Mouse (Mus musculus) limb, embryonic 15.5 days (tissue): ENCODE measurements around the gene Nemp1. TPM values are rescaled to one million over a fixed set of nuclear protein-coding genes. Genes with fewer than 3 reads are reported as not detected.

Experiments
- ATAC-seq: fragments of 200-750 bp; cut with Nextera tagmentation; 2 replicates; pipeline ENCODE4 v1.8.0; 2017; ENCODE audit warnings: low read depth, moderate TSS enrichment; ENCODE audit not compliant: insufficient number of reproducible peaks, low FRiP score, low TSS enrichment
- H3K27ac ChIP-seq: fragments of 300-500 bp; sonication (generic); 2 replicates; pipeline ENCODE4 v1.5.1; 2015; ENCODE audit warnings: moderate library complexity, mild to moderate bottlenecking, inconsistent platforms
- H3K27me3 ChIP-seq: fragments of 300-500 bp; sonication (generic); 2 replicates; pipeline ENCODE4 v1.6.1; 2015; ENCODE audit warnings: inconsistent platforms
- H3K36me3 ChIP-seq: fragments of 300-500 bp; sonication (generic); 2 replicates; pipeline ENCODE4 v1.6.1; 2015; ENCODE audit warnings: inconsistent platforms
- H3K4me1 ChIP-seq: fragments of 300-500 bp; sonication (generic); 2 replicates; pipeline ENCODE4 v1.6.1; 2015; ENCODE audit warnings: inconsistent platforms
- H3K4me2 ChIP-seq: fragments of 300-500 bp; sonication (generic); 2 replicates; pipeline ENCODE4 v1.6.1; 2015; ENCODE audit warnings: mild to moderate bottlenecking, inconsistent platforms
- H3K4me3 ChIP-seq: fragments of 300-500 bp; sonication (generic); 2 replicates; pipeline ENCODE4 v1.5.1; 2015; ENCODE audit warnings: mild to moderate bottlenecking, inconsistent platforms
- H3K9ac ChIP-seq: fragments of 300-500 bp; sonication (generic); 2 replicates; pipeline ENCODE4 v1.6.1; 2015; ENCODE audit warnings: inconsistent platforms
- H3K9me3 ChIP-seq: fragments of 300-500 bp; sonication (generic); 2 replicates; pipeline ENCODE4 v1.6.1; 2016; ENCODE audit warnings: inconsistent platforms
- WGBS: fragments of 180-500 bp; shearing (Covaris S2); methylation state at CpG from one replicate; pipeline ENCODE4 v1.1.7; 2015; 5-methylcytosine and 5-hydroxymethylcytosine counted together
- polyA plus RNA-seq: library from polyadenylated mRNA; unstranded; fragments of >200 nt; fragmentation: Nextera tagmentation; extraction: Ambion mirVana; gene quantifications from 2 replicates; pipeline ENCODE4 v1.2.1, GENCODE M21; 2015

Nemp1 gene
- polyA plus RNA-seq: 8.3 and 8.5 TPM in 2 replicates

DNA sequence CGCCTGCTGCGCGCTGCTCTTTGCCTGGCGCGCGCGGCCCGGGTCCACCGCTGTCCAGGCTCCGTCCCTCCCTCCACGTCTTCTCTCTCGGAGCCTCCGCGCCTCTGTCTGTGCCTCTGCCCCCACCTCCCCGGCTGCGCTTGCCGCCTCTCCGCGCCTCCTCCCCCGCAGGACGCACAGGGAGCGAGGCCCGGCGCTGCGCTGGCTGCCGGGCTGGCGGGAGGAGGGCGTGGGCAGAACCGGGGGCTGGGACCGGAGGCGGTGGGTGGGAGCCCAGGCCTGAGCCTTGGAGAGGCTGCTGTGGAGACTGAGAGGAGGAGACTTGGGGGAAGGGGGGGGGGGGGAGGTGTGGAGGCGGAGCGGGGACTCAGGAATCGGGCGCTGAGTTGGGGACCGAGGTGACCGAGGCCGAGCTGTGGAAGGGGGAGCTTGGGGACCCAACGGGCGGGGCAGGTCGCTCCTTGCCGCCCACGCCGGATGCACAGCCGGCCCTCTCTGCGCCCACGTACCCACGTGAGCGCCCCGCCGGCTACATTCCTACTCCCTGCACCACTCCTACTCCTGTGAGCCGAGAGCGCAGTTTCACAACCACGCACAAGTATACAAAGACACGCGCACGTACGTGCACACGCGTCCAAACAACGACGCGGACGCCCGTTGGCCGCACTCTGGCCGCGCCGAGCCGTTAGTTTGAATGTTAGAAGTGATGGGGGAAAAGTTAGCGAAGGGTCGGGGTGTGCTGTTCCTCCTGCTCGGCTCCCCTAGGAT lies at the start of gene Nemp1:
Nemp1 (plus strand) TSS at position 401 of the 768 bp plus-strand sequence.
- H3K4me1 ChIP-seq: peaks cover 71% of the 10 kb centered on the region
- H3K9ac ChIP-seq: peak within 1 kb of the TSS; percentile 79
- H3K27me3 ChIP-seq: no peaks in the 10 kb centered on the region
- H3K4me3 ChIP-seq: peak within 1 kb of the TSS; percentile 74
- ATAC-seq: peak; percentile 73
- H3K27ac ChIP-seq: peak within 1 kb of the TSS; percentile 99
- peaks cover 22% of the 10 kb centered on the region for H3K36me3 ChIP-seq
- no peaks in the 10 kb centered on the region for H3K9me3 ChIP-seq
- WGBS: under 1% methylated on average over 51 of the region's 73 CpGs
- peak within 1 kb of the TSS; percentile 72 for H3K4me2 ChIP-seq

DNA sequence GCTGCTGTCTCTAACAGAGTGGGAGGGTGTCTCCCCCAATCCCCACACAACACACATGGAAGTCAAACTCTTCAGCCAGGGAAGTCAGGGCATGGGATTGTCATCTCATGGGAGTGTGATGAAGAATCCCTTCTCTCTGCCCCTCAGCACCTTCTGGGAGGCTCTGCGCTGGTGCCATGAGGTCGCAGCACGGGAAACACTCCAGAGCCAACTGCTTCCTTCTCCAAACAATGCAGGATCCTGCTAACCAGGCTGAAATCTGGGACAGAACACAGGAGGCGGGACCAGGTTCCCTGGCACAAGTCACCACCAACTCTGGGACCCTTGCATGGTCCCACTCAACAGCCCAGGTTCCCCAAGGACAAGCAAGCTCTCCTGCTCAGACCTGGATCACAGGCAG lies 49.4 kb upstream of the Nemp1 start:
- Histone ChIP-seq H3K4me1 (peaks cover 71% of the 10 kb centered on the region), H3K9ac (no peak overlapping the region), H3K4me3 (peak overlapping the region; percentile 78; the same call in 1 of the 2 replicates), H3K27ac (peak overlapping the region; percentile 92), H3K4me2 (0 out of 2 replicates have a peak overlapping the region, but pooled peaks have one; percentile 86), H3K9me3 (no peaks in the 10 kb centered on the region), H3K36me3 (peaks cover 9% of the 10 kb centered on the region), H3K27me3 (no peaks in the 10 kb centered on the region)
- WGBS: 57% methylated on average over 4 of the region's 4 CpGs
- ATAC-seq: no peak

GRCm38 (mm10) chr10:127618173-127618572 lies 48.5 kb upstream of the Nemp1 start:
- Histone ChIP-seq H3K36me3 (peaks cover under 1% of the 10 kb centered on the region), H3K4me2 (peak overlapping the region; percentile 86), H3K27ac (peak overlapping the region; percentile 93; the same call in 1 of the 2 replicates), H3K9ac (no peak overlapping the region), H3K9me3 (no peaks in the 10 kb centered on the region), H3K4me1 (peaks cover 68% of the 10 kb centered on the region), H3K27me3 (no peaks in the 10 kb centered on the region), H3K4me3 (peak overlapping the region; percentile 78)
- 27% methylated on average over 6 of the region's 6 CpGs for WGBS
- no peak for ATAC-seq

DNA sequence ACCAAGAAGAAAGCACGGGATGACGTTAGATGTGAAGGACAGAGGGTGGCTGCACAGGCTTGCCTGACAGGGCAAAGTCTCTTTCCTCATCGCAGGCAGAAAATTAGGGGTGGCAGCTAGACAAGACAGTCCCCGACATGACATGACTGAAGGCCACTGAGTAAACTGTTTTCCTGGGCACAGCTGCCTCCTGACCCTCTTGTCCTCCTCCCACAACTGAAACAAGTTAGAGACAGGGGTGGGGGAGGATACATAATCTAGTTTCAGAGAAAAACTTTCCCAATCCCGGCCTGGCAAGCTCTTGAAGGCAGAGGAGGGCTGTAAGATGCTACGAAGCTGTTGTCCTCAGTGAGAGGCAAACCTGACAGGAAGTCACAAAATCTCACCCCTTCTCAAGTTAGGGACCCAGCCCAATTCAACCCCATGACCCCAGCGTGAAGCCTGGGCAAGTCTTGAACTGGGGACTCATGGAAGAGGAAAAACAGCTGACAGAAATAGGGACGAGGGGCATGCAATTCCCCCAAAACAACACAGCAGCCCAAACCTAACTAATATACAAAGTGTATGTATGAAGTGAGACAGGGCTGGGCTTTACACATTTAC lies 47.5 kb upstream of the Nemp1 start:
- no peak for ATAC-seq

GRCm38 (mm10) chr10:127619941-127620405 lies 46.7 kb upstream of the Nemp1 start:
- Histone ChIP-seq H3K9me3 (no peaks in the 10 kb centered on the region), H3K27me3 (no peaks in the 10 kb centered on the region), H3K9ac (peak overlapping the region; percentile 80), H3K4me3 (peak overlapping the region; percentile 78), H3K36me3 (no peaks in the 10 kb centered on the region; the same call in 1 of the 2 replicates), H3K4me1 (peaks cover 52% of the 10 kb centered on the region), H3K27ac (peak overlapping the region; percentile 93), H3K4me2 (peak overlapping the region; percentile 86)
- no peak for ATAC-seq
- WGBS: 1% methylated on average over 12 of the region's 12 CpGs

More for the DNA sequence above, 47.5 kb upstream of the Nemp1 start:
- Histone ChIP-seq H3K36me3 (no peaks in the 10 kb centered on the region; the same call in 1 of the 2 replicates), H3K27me3 (no peaks in the 10 kb centered on the region), H3K4me2 (peak overlapping the region; percentile 86), H3K4me1 (peaks cover 59% of the 10 kb centered on the region), H3K27ac (peak overlapping the region; percentile 93), H3K9me3 (no peaks in the 10 kb centered on the region), H3K4me3 (peak overlapping the region; percentile 78), H3K9ac (peak overlapping the region; percentile 80)
- WGBS: 14% methylated on average over 8 of the region's 8 CpGs

GRCm38 (mm10) chr10:127620406-127621190 lies 46.1 kb upstream of the Nemp1 start, which contains the start of gene Lrp1:
Gene Lrp1 (minus strand): TSS chr10:127621148.
- peak within 1 kb of the TSS; percentile 98 for H3K27ac ChIP-seq
- peak within 1 kb of the TSS; percentile 80 for H3K9ac ChIP-seq
- H3K27me3 ChIP-seq: no peaks in the 10 kb centered on the region
- peak within 1 kb of the TSS; percentile 78 for H3K4me3 ChIP-seq
- WGBS: 0% methylated on average over 24 of the region's 32 CpGs
- H3K9me3 ChIP-seq: no peaks in the 10 kb centered on the region
- H3K4me1 ChIP-seq: peaks cover 45% of the 10 kb centered on the region
- peak within 1 kb of the TSS; percentile 86 for H3K4me2 ChIP-seq
- peak; percentile 80 for ATAC-seq
- no peaks in the 10 kb centered on the region; the same call in 1 of the 2 replicates for H3K36me3 ChIP-seq

GRCm38 (mm10) chr10:127621191-127622056 lies 45.3 kb upstream of the Nemp1 start:
- ATAC-seq: peak; percentile 82
- H3K9me3 ChIP-seq: no peaks in the 10 kb centered on the region
- H3K27me3 ChIP-seq: no peaks in the 10 kb centered on the region
- H3K36me3 ChIP-seq: no peaks in the 10 kb centered on the region; the same call in 1 of the 2 replicates
- peak overlapping the region; percentile 98 for H3K27ac ChIP-seq
- H3K4me1 ChIP-seq: peaks cover 37% of the 10 kb centered on the region
- WGBS: under 1% methylated on average over 30 of the region's 39 CpGs
- peak overlapping the region; percentile 67 for H3K9ac ChIP-seq
- H3K4me2 ChIP-seq: peak overlapping the region; percentile 86
- peak overlapping the region; percentile 78 for H3K4me3 ChIP-seq

- peak overlapping the region; percentile 86 for H3K4me2 ChIP-seq
- peaks cover 31% of the 10 kb centered on the region for H3K4me1 ChIP-seq
- peak overlapping the region; percentile 98 for H3K27ac ChIP-seq
- peak overlapping the region; percentile 78 for H3K4me3 ChIP-seq
- H3K36me3 ChIP-seq: no peaks in the 10 kb centered on the region; the same call in 1 of the 2 replicates
- H3K9me3 ChIP-seq: no peaks in the 10 kb centered on the region
- no peaks in the 10 kb centered on the region for H3K27me3 ChIP-seq
- H3K9ac ChIP-seq: no peak overlapping the region; the same call in 1 of the 2 replicates
- no peak for ATAC-seq
- WGBS: under 1% methylated on average over 13 of the region's 13 CpGs
Observed at GRCm38 (mm10) chr10:127622057-127622392, 44.7 kb upstream of the Nemp1 start.

DNA sequence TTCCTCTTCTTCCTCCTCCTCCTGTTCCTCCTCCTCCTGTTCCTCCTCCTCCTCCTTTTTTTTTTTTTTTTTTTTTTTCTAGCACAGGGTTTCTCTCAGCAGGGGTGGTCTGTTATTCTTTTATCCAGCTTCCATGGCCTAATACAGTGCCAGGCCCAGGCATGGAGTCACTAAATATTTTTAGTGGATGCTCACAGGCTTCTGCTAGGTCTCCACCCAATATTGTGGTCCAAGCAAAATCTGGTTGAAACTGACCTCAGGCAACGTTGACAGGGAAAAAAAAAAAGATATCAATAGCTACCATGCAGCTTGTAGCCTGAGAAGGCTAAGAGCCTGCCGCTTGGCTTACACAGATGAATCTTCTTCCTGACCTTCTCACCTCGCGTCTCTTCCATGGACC lies 44.0 kb upstream of the Nemp1 start:
- peak overlapping the region; percentile 98; the same call in 1 of the 2 replicates for H3K27ac ChIP-seq
- 66% methylated on average over 4 of the region's 4 CpGs for WGBS
- H3K36me3 ChIP-seq: no peaks in the 10 kb centered on the region
- ATAC-seq: no peak
- H3K9me3 ChIP-seq: no peaks in the 10 kb centered on the region
- no peaks in the 10 kb centered on the region for H3K27me3 ChIP-seq
- no peak overlapping the region for H3K4me2 ChIP-seq
- H3K9ac ChIP-seq: no peak overlapping the region
- H3K4me3 ChIP-seq: no peak overlapping the region
- peaks cover 25% of the 10 kb centered on the region for H3K4me1 ChIP-seq

DNA sequence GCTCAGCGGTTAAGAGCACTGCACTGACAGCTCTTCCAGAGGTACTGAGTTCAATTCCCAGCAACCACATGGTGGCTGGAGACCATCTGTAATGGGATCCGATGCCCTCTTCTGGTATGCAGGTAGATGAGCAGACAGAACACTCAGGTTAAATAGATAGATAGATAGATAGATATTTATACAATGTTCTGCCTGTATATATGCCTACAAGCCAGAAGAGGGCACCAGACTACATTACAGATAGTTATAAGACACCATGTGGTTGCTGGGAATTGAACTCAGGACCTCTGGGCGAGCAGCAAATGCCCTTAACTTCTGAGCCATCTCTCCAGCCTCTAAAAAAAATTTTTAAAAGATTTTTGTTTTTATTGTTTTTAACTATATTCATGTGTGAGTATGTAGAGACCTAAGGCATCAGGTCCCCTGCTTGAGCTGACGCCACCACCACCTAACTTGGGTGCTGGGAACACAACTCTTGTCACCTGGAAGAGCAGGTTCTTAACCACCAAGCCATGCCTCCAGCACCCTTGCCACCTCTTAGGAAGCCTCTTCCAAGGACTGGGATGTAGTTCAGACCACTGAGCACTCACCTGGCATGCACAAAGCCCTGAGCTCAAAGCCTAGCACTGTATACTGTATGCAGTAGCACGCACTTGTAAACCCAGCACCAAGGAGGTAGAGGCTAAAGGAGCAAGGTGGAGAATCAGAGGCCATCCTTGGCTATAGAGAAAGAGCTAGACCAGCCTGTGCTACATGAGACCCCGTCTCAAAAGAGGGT lies 43.1 kb upstream of the Nemp1 start:
- Histone ChIP-seq H3K4me1 (peaks cover 15% of the 10 kb centered on the region), H3K4me2 (no peak overlapping the region), H3K4me3 (no peak overlapping the region), H3K27me3 (no peaks in the 10 kb centered on the region), H3K27ac (no peak overlapping the region), H3K9ac (no peak overlapping the region), H3K9me3 (no peaks in the 10 kb centered on the region), H3K36me3 (no peaks in the 10 kb centered on the region)
- ATAC-seq: no peak
- WGBS: 94% methylated on average over 6 of the region's 6 CpGs
